Mouse (Mus musculus) lung, postnatal 0 days (tissue): ENCODE results near the gene Ube2i.

ENCODE experiments used
- CTCF ChIP-seq: IDR thresholded peaks from 2 replicates; pipeline ENCODE4 v1.5.1; 2016; ENCODE audit warnings: antibody characterized with exemption, mild to moderate bottlenecking
- EP300 ChIP-seq: IDR thresholded peaks from 2 replicates; pipeline ENCODE4 v1.6.1; 2016; ENCODE audit warnings: antibody characterized with exemption, mild to moderate bottlenecking, control low read depth

- TF ChIP-seq EP300 = no peak
- no peak for TF ChIP-seq CTCF
Measured at GRCm38 (mm10) chr17:25294111-25294510, 19.7 kb upstream of the Ube2i start.
